Mouse (Mus musculus) midbrain, embryonic 12.5 days (tissue): ENCODE results near the gene Gm10300. TPM values are rescaled to one million over a fixed set of nuclear protein-coding genes. Genes with fewer than 3 reads are reported as not detected.
A peak's percentile ranks its signal among the peaks of the same experiment; 100 is the strongest.

ENCODE experiments used
- ATAC-seq: fragments of 200-750 bp; cut with Nextera tagmentation; 2 replicates; pipeline ENCODE4 v1.8.0; 2017; ENCODE audit warnings: low read depth, moderate TSS enrichment, moderate library complexity; ENCODE audit not compliant: low FRiP score
- H3K27ac ChIP-seq: fragments of 300-500 bp; sonication (generic); replicated peaks from 2 replicates; pipeline ENCODE4 v1.5.1; 2016; ENCODE audit warnings: mild to moderate bottlenecking
- H3K27me3 ChIP-seq: fragments of 300-500 bp; sonication (generic); 2 replicates; pipeline ENCODE4 v1.6.1; 2016; ENCODE audit warnings: mild to moderate bottlenecking
- H3K36me3 ChIP-seq: fragments of 300-500 bp; sonication (generic); 2 replicates; pipeline ENCODE4 v1.6.1; 2016
- H3K4me1 ChIP-seq: fragments of 300-500 bp; sonication (generic); 2 replicates; pipeline ENCODE4 v1.6.1; 2016
- H3K4me2 ChIP-seq: fragments of 300-500 bp; sonication (generic); replicated peaks from 2 replicates; pipeline ENCODE4 v1.6.1; 2016; ENCODE audit warnings: mild to moderate bottlenecking, moderate library complexity
- H3K4me3 ChIP-seq: fragments of 300-500 bp; sonication (generic); 2 replicates; pipeline ENCODE4 v1.5.1; 2016; ENCODE audit warnings: mild to moderate bottlenecking
- H3K9ac ChIP-seq: fragments of 300-500 bp; sonication (generic); replicated peaks from 2 replicates; pipeline ENCODE4 v1.6.1; 2016; ENCODE audit warnings: mild to moderate bottlenecking, moderate library complexity
- H3K9me3 ChIP-seq: fragments of 300-500 bp; sonication (generic); 2 replicates; pipeline ENCODE4 v1.6.1; 2016; ENCODE audit warnings: mild to moderate bottlenecking
- WGBS: fragments of 180-500 bp; shearing (Covaris S2); methylation state at CpG from one replicate; pipeline ENCODE4 v1.1.7; 2016; 5-methylcytosine and 5-hydroxymethylcytosine counted together
- polyA plus RNA-seq: library from polyadenylated mRNA; unstranded; fragments of >200 nt; fragmentation: Nextera tagmentation; extraction: Ambion mirVana; gene quantifications from 2 replicates; pipeline ENCODE4 v1.2.1, GENCODE M21; 2016

Gene Gm10300
- polyA plus RNA-seq, 1 experiment from 2014 or later = 0.15 TPM

DNA sequence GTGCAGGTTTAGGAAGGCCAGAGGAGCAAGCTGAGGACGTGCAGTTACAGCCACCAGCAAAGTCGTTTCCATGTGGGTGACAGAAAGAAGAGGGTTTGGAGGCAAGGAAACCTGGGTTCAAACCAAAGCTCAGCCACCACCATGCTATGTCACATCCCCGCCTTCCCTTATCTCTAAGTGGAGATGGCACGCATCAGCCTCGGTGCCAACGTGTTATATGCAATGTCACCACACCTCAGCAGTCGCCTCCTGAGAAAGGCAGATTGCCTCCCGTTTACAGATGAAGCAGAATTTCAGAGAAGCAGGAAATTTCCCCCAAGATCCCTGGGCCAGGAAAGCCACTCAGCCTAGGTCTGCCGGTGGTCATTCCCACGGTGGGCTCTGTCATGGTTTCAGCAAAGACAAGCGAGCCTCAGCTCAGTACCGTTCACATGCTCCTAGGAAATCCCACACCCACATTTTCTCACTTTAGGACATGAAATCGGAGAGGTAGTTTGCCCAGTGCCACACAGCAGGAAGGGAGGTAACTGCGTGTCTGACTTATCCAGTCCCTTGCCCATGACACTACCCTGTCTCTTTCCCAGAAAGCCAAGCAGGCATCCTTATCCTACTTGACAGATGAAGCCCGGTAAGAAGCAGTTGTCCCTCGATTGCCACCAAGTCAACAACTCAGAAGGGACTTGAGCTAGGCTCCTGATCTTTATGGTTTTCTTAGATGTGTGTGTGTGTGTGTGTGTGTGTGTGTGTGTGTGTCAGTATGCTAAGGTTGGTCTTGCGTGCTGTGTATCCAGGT is 14.3 kb upstream of the Gm10300 start:
- Histone ChIP-seq H3K9me3 (no peaks in the 10 kb centered on the region), H3K36me3 (no peaks in the 10 kb centered on the region), H3K4me2 (no peak overlapping the region), H3K9ac (no peak overlapping the region), H3K27ac (no peak overlapping the region), H3K27me3 (no peaks in the 10 kb centered on the region; the same call in 1 of the 2 replicates), H3K4me1 (no peaks in the 10 kb centered on the region), H3K4me3 (no peak overlapping the region)
- 76% methylated on average over 17 of the region's 17 CpGs for WGBS
- no peak for ATAC-seq

GRCm38 (mm10) chr4:132062289-132062688 is 12.2 kb upstream of the Gm10300 start:
- Histone ChIP-seq H3K27me3 (peaks cover 5% of the 10 kb centered on the region; the same call in 1 of the 2 replicates), H3K27ac (no peak overlapping the region), H3K36me3 (no peaks in the 10 kb centered on the region), H3K9ac (no peak overlapping the region), H3K4me3 (no peak overlapping the region), H3K9me3 (no peaks in the 10 kb centered on the region), H3K4me2 (no peak overlapping the region), H3K4me1 (peaks cover 5% of the 10 kb centered on the region)
- WGBS = 85% methylated on average over 8 of the region's 8 CpGs
- ATAC-seq = no peak

DNA sequence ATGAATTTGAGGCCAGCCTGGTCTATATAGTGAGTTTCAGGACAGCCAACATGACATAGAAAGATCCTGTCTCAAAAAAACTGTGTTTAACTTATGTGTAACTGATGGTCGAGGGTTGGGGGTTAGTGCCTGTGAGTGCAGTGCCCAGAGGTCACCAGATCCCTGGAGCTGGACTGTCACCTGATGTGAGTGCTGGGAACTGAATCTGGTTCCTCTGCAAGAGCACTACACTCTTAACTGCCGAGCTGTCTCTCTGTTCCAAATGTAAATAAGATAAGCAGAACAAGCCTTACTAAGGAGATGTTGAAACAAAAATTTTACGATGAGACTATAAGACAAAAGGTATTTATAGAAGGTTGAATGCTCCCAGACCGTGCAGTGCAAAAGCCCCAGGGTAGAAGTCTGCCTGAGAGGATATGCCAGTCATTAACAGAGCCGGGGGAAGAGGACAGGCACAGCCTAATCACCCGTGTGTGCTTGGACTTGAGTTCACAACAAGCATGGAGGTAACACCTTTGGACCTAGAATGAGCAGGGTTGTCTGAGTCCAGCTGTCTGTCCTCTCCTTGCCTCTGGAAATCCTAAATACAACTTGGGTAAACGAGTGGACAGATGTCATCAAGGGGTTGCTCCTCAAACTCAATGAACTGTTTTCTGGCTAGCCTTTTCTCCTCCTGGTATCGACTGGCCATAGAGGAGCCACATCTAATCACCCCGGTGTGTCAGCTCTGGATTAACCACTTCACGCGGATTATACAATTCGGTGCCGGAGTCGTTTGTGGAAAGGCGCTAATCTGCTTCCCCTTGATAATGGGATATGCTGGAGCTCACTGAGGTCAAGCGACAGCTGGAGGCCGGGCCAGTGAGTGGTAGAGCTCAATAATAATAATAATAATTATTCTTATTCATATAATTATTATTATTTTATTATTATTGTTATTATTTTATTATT is 11.3 kb upstream of the Gm10300 start:
- Histone ChIP-seq H3K27ac (no peak overlapping the region), H3K27me3 (0 out of 2 replicates have a peak, but pooled peaks cover 5% of the 10 kb centered on the region), H3K9me3 (no peaks in the 10 kb centered on the region), H3K9ac (no peak overlapping the region), H3K36me3 (no peaks in the 10 kb centered on the region), H3K4me2 (no peak overlapping the region), H3K4me1 (peaks cover 5% of the 10 kb centered on the region), H3K4me3 (no peak overlapping the region)
- WGBS = 68% methylated on average over 17 of the region's 17 CpGs
- ATAC-seq = no peak

- Histone ChIP-seq H3K36me3 (no peaks in the 10 kb centered on the region), H3K9ac (no peak overlapping the region), H3K4me3 (no peak overlapping the region), H3K4me1 (peaks cover 5% of the 10 kb centered on the region), H3K27ac (no peak overlapping the region), H3K9me3 (no peaks in the 10 kb centered on the region), H3K27me3 (0 out of 2 replicates have a peak, but pooled peaks cover 5% of the 10 kb centered on the region), H3K4me2 (no peak overlapping the region)
- 86% methylated on average over 5 of the region's 5 CpGs for WGBS
- no peak for ATAC-seq
Observed at GRCm38 (mm10) chr4:132064550-132064949, 9.9 kb upstream of the Gm10300 start.

DNA sequence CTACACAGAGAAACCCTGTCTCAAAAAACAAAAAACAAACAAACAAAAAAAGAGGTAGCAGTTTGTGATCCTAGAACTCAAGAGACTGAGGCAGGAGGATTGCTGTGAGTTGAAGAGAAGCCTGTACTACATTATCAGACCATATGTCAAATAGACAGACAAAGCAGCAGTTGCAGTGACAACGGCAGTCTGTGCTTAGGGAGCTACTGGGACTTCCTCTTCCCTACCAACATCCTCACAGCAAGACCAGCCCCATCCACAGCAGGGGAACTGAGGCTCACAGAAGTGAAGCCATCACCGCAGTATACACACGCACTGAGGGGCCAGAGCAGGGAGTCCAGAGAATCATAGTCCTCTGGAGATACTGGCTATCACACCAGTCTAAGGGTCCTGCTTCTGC is 8.9 kb upstream of the Gm10300 start:
- Histone ChIP-seq H3K4me2 (no peak overlapping the region), H3K36me3 (no peaks in the 10 kb centered on the region), H3K27ac (no peak overlapping the region), H3K27me3 (peaks cover 7% of the 10 kb centered on the region; the same call in 1 of the 2 replicates), H3K9me3 (no peaks in the 10 kb centered on the region), H3K9ac (no peak overlapping the region), H3K4me1 (peaks cover 5% of the 10 kb centered on the region), H3K4me3 (no peak overlapping the region)
- no peak for ATAC-seq
- WGBS = 74% methylated on average over 3 of the region's 3 CpGs

GRCm38 (mm10) chr4:132066101-132066773 is 8.3 kb upstream of the Gm10300 start:
- no peak overlapping the region for H3K4me2 ChIP-seq
- 58% methylated on average over 10 of the region's 10 CpGs for WGBS
- peaks cover 5% of the 10 kb centered on the region for H3K4me1 ChIP-seq
- H3K9ac ChIP-seq = no peak overlapping the region
- peaks cover 14% of the 10 kb centered on the region; the same call in 1 of the 2 replicates for H3K27me3 ChIP-seq
- no peak overlapping the region for H3K27ac ChIP-seq
- no peak overlapping the region for H3K4me3 ChIP-seq
- H3K36me3 ChIP-seq = no peaks in the 10 kb centered on the region
- H3K9me3 ChIP-seq = no peaks in the 10 kb centered on the region
- no peak for ATAC-seq

DNA sequence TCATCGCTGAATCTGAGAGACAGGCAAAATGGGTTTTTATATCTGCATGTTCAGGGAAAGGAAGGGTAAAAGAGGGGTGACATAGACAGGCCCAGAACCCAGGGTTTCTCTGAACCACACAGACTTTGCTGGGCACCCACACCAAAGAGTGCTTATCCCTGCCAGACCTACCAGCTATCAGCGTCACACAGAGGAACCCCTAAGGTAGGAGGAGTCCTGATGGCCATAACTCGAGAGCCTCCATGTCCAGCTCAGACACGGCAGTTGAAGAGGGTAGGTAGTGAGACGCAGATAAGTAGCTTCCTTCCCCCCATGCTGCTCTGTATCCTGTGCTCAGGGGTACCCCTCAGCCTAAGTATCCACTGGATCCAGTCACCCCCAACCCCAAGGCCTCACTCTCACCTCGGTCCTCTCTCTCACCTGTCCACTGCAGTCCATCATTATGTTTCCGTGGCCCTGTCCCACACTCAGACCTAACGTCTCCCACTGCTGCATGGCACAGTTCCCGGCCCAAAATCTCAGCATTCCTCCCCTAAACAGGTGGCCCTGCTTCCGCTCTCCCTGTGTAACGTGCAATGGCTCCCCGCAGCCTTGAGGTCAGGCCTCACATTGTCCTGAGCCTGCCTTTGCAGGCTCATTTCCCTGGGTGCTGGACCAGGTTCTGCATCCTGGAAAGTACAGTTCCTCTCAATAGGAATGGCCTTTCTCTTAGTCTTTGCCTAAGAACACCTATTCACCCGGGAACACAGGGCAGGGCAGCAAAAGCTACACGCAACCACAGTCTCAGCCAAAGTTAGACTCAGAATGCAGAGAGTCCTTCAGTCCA is 7.2 kb upstream of the Gm10300 start:
- Histone ChIP-seq H3K27me3 (peaks cover 20% of the 10 kb centered on the region), H3K9ac (no peak overlapping the region), H3K4me1 (peaks cover 5% of the 10 kb centered on the region), H3K36me3 (no peaks in the 10 kb centered on the region), H3K27ac (no peak overlapping the region), H3K9me3 (no peaks in the 10 kb centered on the region), H3K4me2 (no peak overlapping the region), H3K4me3 (no peak overlapping the region)
- ATAC-seq = no peak
- WGBS = 88% methylated on average over 14 of the region's 14 CpGs

DNA sequence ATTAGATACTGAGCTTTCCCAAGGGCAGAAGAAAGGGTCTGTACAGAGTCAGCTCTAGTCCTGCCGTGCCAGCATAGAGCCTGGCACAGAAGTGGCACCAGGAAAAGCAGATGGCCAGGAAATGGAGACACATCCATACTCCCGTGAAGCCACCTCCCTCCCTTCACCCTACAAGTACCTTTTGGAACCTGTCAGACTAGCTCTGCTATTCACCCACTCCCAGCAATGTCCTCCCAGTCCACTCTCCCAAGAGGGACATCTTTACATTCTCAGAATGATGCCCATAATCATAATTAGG is 6.6 kb upstream of the Gm10300 start:
- H3K4me3 ChIP-seq = no peak overlapping the region
- peaks cover 25% of the 10 kb centered on the region for H3K27me3 ChIP-seq
- 89% methylated on average over 2 of the region's 2 CpGs for WGBS

GRCm38 (mm10) chr4:132071674-132072073 is 2.8 kb upstream of the Gm10300 start:
- Histone ChIP-seq H3K4me2 (no peak overlapping the region), H3K4me1 (peaks cover 28% of the 10 kb centered on the region), H3K9me3 (no peaks in the 10 kb centered on the region), H3K9ac (no peak overlapping the region), H3K27me3 (peaks cover 59% of the 10 kb centered on the region), H3K36me3 (no peaks in the 10 kb centered on the region), H3K27ac (no peak overlapping the region), H3K4me3 (no peak overlapping the region)
- ATAC-seq = no peak
- 94% methylated on average over 2 of the region's 2 CpGs for WGBS

More for the DNA sequence above, 6.6 kb upstream of the Gm10300 start:
- H3K4me2 ChIP-seq = no peak overlapping the region
- H3K36me3 ChIP-seq = no peaks in the 10 kb centered on the region
- no peak overlapping the region for H3K27ac ChIP-seq
- peaks cover 5% of the 10 kb centered on the region for H3K4me1 ChIP-seq
- ATAC-seq = no peak
- no peaks in the 10 kb centered on the region for H3K9me3 ChIP-seq
- H3K9ac ChIP-seq = no peak overlapping the region

DNA sequence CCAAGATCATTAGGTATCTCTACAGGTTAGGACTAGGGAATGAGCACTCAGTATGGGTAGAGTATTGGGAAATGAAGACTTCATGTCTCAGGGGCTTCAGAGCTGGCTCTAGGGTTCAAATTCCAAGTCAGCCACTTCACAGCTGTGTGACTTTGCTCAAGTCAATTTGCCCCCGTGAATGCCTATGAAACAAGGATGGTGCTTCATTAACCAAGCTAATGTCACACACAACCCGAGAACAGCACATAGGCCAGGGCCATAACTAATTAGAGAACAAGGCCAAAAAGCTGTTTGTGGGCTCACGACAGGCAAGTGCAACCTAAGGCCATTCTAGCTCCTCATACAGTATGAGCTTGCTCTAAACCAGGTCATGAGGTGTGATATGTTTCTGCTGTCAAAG is 2.3 kb upstream of the Gm10300 start:
- peaks cover 59% of the 10 kb centered on the region for H3K27me3 ChIP-seq
- ATAC-seq = no peak
- H3K4me3 ChIP-seq = no peak overlapping the region
- no peak overlapping the region for H3K9ac ChIP-seq
- no peaks in the 10 kb centered on the region for H3K9me3 ChIP-seq
- H3K4me1 ChIP-seq = peaks cover 31% of the 10 kb centered on the region
- H3K27ac ChIP-seq = no peak overlapping the region
- no peak overlapping the region for H3K4me2 ChIP-seq
- H3K36me3 ChIP-seq = no peaks in the 10 kb centered on the region
- 82% methylated on average over 3 of the region's 3 CpGs for WGBS

DNA sequence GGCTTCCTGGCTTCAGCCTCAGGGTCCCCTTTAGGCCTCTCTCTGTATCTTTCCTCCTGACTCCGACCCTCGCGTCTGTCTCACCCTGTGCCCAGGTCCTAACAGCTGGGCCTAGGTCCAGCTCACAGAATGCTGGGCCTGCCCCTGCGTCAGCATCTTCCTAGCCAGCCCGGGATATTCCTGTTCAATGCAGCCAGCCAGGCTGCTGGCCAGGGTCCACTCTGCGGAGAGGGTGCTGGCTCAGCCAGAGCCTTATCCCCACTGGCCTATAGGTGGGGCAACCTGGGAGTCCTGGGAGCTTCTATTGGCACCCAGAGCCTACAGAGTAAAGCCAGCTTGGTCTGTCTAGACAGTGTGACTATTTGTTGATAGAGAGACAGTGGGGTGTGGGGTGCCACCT is 1.6 kb upstream of the Gm10300 start:
- peaks cover 66% of the 10 kb centered on the region for H3K27me3 ChIP-seq

More for the DNA sequence above, 1.6 kb upstream of the Gm10300 start:
- 53% methylated on average over 6 of the region's 6 CpGs for WGBS
- peak overlapping the region; percentile 12; the same call in 1 of the 2 replicates for H3K4me3 ChIP-seq
- peak overlapping the region; percentile 15; the same call in 1 of the 2 replicates for H3K4me2 ChIP-seq
- no peak overlapping the region for H3K27ac ChIP-seq
- no peak overlapping the region for H3K9ac ChIP-seq
- ATAC-seq = no peak
- no peaks in the 10 kb centered on the region for H3K36me3 ChIP-seq
- peaks cover 31% of the 10 kb centered on the region for H3K4me1 ChIP-seq
- no peaks in the 10 kb centered on the region for H3K9me3 ChIP-seq
